Mouse (Mus musculus): ENCODE measurements at regions not wholly inside any gene's neighbourhood (a gene's known extent, or its start where the extent isn't known, plus 50 kb on each side); places are given as distances from the start of the nearest gene placed in this dataset.
"Not testable (repeated sequence)": the region's sequence is repeated elsewhere in the genome, so short reads cannot be mapped to it uniquely, and the experiment has no call there.

DNA sequence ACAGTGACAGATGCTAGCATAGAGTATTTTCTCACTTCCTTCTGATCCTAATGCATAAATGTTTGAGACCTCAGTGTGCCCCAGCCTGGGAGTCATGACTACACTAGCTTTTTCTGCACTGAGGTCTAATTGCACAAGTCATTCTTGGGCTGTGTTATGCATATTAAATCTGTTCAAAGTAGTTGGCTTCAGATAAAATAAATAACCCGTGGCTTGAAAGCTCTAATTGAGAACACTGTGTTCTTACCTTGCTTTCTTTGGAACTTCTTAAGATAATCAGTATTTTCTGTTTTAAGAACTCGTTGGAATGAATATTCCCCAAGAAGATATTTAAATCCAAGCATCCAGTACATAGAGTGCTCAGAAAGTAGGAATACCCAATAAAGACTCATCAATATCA, 243.9 kb upstream of the Pik3r1 start:
- Histone ChIP-seq H3K27me3 (ENCODE audit: control insufficient read depth, insufficient read depth, low read length, poor library complexity, severe bottlenecking) (no peaks in the 10 kb centered on the region), H3K36me3 (ENCODE audit: control insufficient read depth, insufficient read depth, low read length, poor library complexity, severe bottlenecking) (no peaks in the 10 kb centered on the region)
- DNase-seq (ENCODE audit: low read depth, low spot score), result no peak

DNA sequence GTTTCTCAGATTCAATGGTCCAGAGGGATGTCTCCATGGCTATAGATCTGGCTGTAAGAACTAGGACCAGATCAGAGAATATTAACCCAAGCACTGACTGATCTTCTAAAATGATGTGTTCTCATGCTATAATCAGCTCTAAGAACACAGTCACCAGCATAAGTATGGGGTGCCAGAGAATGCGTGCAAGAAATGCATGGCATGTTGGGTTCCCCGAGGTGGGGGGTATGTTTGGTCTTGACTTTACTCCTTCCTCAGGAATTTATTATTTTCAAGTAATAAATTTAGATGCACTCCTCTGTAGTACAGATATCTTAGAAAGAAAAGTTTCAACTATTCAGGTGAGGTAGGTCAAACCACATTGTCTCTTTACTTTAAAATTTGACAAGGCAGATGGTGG, 246.5 kb upstream of the Pik3r1 start:
- H3K27me3 ChIP-seq (ENCODE audit: control insufficient read depth, insufficient read depth, low read length, poor library complexity, severe bottlenecking), result no peaks in the 10 kb centered on the region
- no peak for DNase-seq (ENCODE audit: low read depth, low spot score)
- no peaks in the 10 kb centered on the region for H3K36me3 ChIP-seq (ENCODE audit: control insufficient read depth, insufficient read depth, low read length, poor library complexity, severe bottlenecking)

DNA sequence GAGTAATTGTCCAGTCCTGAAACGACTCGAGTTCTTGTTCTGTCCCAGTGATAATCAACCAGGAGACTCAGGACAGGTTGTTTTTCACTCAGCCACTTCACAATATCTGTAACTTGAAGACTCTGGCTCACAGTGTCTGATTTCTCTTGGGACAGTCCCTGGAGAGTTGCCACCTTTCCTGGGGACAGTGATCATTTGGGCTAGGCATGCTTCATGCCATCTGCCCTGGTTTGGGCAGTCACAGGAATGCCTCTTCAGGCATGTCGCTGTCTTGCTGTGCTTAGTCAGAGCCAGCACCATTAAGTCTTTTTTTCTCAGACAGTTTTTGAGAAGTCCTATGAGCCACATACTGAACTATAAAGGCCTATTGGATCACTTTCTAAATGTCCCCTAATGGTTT, 246.9 kb upstream of the Pik3r1 start:
- Histone ChIP-seq H3K36me3 (ENCODE audit: control insufficient read depth, insufficient read depth, low read length, poor library complexity, severe bottlenecking) (no peaks in the 10 kb centered on the region), H3K27me3 (ENCODE audit: control insufficient read depth, insufficient read depth, low read length, poor library complexity, severe bottlenecking) (no peaks in the 10 kb centered on the region)

DNA sequence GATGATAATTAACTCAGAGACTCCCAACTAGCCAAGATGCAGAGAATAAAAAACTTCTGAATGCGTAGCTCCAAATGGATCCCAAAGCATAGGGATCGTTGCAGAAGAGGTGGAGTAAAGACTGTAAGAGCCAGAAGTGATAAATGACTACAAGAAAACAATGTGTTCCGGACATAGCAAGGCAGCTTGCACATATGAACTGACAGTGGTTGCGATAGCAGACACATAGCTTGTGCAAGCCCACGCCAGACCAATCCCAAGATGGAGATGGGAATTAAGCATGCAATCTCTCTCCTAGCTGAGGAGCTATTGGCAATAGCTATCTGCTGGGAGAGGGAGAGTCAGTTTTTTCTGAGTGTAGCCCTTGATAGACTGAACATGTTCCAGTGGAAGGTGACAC, 248.5 kb upstream of the Pik3r1 start:
- Histone ChIP-seq H3K27me3 (ENCODE audit: control insufficient read depth, insufficient read depth, low read length, poor library complexity, severe bottlenecking) (no peaks in the 10 kb centered on the region), H3K36me3 (ENCODE audit: control insufficient read depth, insufficient read depth, low read length, poor library complexity, severe bottlenecking) (no peaks in the 10 kb centered on the region)
- DNase-seq (ENCODE audit: low read depth, low spot score), result no peak

More for the DNA sequence above, 246.9 kb upstream of the Pik3r1 start:
- no peak for DNase-seq (ENCODE audit: low read depth, low spot score)

DNA sequence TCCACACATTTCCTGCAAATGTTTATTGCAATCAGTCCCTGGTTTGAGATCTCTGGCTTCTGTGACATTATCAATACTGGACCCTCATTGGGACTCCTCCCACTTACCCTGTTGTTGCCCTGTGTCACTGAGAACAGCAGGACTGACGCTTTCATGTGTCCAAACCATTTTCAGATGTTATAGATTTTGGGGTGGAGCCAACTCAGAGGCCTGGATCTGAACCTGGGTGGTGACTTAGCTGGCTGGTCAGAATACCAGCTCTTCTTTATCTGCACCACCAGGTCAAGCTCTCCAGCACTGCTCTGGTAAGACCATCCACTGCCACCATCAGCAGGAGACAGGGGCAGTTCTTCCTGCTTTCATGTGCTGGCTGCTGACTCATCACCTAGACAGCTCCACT, 254.3 kb upstream of the Pik3r1 start:
- Histone ChIP-seq H3K36me3 (ENCODE audit: control insufficient read depth, insufficient read depth, low read length, poor library complexity, severe bottlenecking) (no peaks in the 10 kb centered on the region), H3K27me3 (ENCODE audit: control insufficient read depth, insufficient read depth, low read length, poor library complexity, severe bottlenecking) (no peaks in the 10 kb centered on the region)
- DNase-seq (ENCODE audit: low read depth, low spot score), result no peak

DNA sequence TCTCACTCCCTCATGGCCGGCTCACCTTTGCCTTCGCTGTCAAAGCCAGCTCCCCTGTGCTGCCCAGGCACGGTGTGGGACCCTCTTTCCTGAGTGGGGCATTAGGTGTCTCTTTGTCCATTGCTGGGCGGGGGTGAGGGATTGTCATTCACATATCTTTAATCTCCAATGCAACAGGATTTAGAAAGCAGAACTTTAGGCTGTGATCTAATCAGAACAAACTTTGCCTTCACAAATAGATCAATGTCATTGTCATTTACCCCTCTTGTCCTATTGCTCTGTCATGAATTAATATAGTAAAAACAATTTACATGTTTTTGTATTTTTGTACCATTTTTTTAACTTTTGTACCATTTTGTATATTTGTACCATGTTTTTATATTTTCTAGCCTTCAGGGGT, 254.7 kb upstream of the Pik3r1 start:
- no peaks in the 10 kb centered on the region for H3K36me3 ChIP-seq (ENCODE audit: control insufficient read depth, insufficient read depth, low read length, poor library complexity, severe bottlenecking)
- no peaks in the 10 kb centered on the region for H3K27me3 ChIP-seq (ENCODE audit: control insufficient read depth, insufficient read depth, low read length, poor library complexity, severe bottlenecking)
- DNase-seq (ENCODE audit: low read depth, low spot score), result no peak

DNA sequence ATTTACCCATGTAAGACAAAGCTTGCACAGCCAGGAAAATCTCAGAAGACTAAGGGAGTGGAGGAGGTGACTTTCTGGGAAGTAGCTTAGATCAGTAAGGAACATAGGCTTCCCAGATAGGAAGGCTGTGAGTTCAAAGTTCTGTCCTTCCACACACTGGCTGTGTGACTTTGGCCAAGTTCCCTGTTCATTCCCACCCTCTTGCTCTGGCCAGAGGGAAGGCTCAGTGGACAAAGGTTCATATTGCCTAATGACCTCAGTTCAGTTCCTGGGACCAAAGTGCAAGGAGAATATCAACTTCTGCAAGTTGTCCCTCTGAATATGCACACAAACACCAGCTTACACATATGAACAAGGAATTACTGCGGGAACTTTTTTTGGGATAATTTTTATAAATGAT, 255.6 kb upstream of the Pik3r1 start:
- Histone ChIP-seq H3K36me3 (ENCODE audit: control insufficient read depth, insufficient read depth, low read length, poor library complexity, severe bottlenecking) (no peaks in the 10 kb centered on the region), H3K27me3 (ENCODE audit: control insufficient read depth, insufficient read depth, low read length, poor library complexity, severe bottlenecking) (no peaks in the 10 kb centered on the region)
- no peak for DNase-seq (ENCODE audit: low read depth, low spot score)

DNA sequence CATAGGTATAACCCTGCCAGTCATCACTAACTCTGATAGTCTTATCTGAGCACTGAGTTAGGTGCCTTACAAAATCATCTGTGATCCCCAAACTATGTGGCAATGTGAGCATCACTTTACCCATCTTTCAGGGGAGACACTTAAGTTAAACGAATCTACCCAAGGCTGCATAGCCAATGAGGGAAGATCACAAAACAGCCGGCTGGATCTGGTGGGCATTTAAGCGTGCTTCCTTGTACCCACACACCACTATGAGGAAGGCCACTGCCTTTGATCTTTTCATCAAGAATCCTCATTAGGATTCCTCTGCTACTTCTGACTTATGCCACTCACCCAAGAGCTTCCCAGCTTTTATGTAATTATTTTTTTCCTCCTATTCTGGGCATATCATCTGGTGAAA, 257.1 kb upstream of the Pik3r1 start:
- Histone ChIP-seq H3K36me3 (ENCODE audit: control insufficient read depth, insufficient read depth, low read length, poor library complexity, severe bottlenecking) (no peaks in the 10 kb centered on the region), H3K27me3 (ENCODE audit: control insufficient read depth, insufficient read depth, low read length, poor library complexity, severe bottlenecking) (no peaks in the 10 kb centered on the region)
- peak; percentile 57 for DNase-seq (ENCODE audit: low read depth, low spot score)

DNA sequence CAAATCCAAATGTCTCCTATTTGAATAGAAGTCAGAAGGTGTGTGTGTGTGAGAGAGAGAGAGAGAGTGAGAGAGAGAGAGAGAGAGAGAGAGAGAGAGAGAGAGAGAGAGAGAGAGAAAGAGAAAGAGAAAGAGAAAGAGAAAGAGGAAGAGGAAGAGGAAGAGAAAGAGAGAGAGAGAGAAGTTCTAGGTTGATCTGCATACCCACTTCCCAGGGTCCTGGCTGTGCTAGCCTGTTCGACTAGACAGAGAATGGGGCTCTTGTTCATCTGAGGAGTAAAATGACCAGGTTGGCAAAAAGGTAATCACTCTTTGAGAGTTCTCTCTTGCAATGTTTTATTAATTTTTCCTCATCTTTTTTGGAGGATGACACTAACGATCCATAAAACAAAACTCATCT, 257.5 kb upstream of the Pik3r1 start:
- DNase-seq (ENCODE audit: low read depth, low spot score), result peak; percentile 54
- H3K36me3 ChIP-seq (ENCODE audit: control insufficient read depth, insufficient read depth, low read length, poor library complexity, severe bottlenecking); H3K27me3 ChIP-seq (ENCODE audit: control insufficient read depth, insufficient read depth, low read length, poor library complexity, severe bottlenecking): not testable (repeated sequence)

DNA sequence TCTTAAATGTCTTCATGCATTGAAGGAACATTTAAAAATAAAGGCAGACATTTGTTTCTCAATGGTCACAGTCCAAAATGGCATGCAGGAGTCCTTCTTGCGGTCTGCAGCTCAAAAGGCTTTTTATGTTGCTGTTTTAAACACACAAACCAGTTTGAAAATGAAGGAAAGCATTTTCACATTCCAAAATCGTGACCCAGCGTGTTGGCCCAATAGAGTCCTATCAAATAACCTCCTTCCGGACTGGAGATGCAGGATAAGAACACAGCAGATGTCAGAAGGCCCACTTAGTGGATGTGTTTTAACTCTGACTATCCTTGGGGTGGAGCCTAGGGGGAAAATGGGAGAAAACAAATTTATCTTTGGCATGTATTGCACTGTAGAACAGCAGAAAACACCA, 263.4 kb upstream of the Pik3r1 start:
- Histone ChIP-seq H3K36me3 (ENCODE audit: control insufficient read depth, insufficient read depth, low read length, poor library complexity, severe bottlenecking) (no peaks in the 10 kb centered on the region), H3K27me3 (ENCODE audit: control insufficient read depth, insufficient read depth, low read length, poor library complexity, severe bottlenecking) (no peaks in the 10 kb centered on the region)
- DNase-seq (ENCODE audit: low read depth, low spot score), result no peak

DNA sequence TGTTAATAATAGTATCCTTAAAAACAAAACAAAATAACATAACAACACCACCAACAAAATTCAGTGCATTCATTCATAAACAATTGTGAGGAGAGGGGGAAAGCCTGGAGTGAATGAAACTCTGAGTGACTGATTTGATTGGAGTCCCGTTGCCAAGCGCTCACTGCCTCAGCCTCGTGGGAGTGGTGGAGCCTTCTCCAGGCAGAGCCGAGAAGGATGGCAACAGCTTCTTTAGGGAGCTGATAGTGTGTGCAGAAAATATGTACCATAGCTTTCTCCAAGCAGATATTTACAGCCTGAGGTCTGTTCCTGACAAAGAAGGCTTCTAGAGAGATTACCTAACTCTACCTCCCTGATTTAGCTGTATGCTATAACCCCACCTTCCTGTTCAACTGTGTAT, 266.5 kb upstream of the Pik3r1 start:
- Histone ChIP-seq H3K27me3 (ENCODE audit: control insufficient read depth, insufficient read depth, low read length, poor library complexity, severe bottlenecking) (no peaks in the 10 kb centered on the region), H3K36me3 (ENCODE audit: control insufficient read depth, insufficient read depth, low read length, poor library complexity, severe bottlenecking) (no peaks in the 10 kb centered on the region)
- DNase-seq (ENCODE audit: low read depth, low spot score), result no peak

DNA sequence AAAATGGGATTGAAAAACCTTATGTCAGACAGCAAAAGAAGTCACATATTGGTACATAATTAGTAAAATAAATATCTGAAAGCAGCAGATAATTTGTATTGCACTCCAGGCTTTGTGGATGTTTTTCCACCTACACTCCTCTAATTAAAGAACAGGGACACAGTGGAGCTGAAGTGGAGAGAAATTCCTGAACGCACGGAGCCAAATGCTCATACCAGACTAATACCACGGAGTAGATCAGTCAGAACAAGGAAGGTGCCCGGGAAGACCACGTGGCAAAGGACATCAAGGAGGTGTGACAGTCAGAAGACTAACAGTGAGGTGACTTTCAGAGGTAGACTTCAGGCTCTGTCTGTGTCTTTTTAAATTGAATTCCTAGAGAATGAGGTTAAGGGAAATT, 268.0 kb upstream of the Pik3r1 start:
- DNase-seq (ENCODE audit: low read depth, low spot score), result no peak
- no peaks in the 10 kb centered on the region for H3K27me3 ChIP-seq (ENCODE audit: control insufficient read depth, insufficient read depth, low read length, poor library complexity, severe bottlenecking)

DNA sequence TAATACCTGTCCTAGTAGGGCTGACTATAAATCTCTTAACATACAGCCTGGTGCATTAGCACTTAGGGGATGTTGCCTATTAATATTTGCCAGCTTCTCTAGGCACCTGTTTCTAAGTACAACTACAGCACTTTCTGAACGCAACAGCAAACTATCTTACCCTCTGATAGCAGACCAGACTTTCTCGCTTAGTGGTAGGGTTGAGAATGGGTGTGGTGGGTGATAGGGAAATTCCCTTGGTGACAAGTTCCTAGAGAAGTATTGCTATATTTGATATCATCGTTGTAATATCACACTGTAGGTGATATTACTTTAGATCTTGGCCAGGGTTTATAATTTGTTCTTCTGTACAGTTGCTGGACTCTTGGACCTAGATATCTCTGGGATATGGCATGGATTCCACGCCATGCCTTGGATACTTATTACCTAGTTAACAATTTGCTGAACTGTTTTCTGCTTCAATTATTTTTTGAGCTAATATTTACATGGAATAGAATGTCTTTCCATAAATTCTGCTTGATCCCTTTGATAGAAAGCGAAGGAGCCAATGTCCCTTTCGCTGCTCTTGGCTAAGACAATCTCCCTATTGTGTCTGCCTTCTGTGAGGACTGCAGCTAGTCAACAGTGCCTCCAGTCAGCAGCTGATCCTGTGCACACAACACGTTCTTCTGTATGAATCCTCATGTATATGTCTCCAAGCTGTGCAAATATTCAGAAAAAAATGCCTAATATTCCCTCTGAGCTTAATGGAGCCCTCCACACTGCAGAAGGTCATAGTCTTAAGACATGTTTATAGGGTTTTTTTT, 269.0 kb upstream of the Pik3r1 start:
- no peak for DNase-seq (ENCODE audit: low read depth, low spot score)

More for the DNA sequence above, 268.0 kb upstream of the Pik3r1 start:
- H3K36me3 ChIP-seq (ENCODE audit: control insufficient read depth, insufficient read depth, low read length, poor library complexity, severe bottlenecking), result no peaks in the 10 kb centered on the region

DNA sequence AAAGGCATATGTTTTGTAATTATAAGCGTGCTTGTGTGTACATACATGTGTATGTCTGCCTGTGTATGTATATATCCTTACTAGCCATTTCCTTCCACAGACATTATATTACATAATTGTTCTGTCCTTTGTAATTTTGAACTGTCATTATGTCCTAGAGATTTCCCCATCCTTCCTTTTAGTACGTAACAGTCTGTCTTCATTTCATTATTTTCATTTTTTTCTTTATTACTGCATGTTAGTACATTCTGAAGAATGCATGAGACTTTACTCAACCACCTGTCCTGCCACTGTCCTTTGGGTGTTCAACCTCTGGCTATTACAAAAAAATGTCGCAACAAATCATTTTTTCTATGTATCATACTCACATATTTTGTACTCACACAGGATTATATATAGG, 292.2 kb upstream of the Pik3r1 start:
- H3K27me3 ChIP-seq (ENCODE audit: control insufficient read depth, insufficient read depth, low read length, poor library complexity, severe bottlenecking), result no peaks in the 10 kb centered on the region
- DNase-seq (ENCODE audit: low read depth, low spot score), result no peak

More for the DNA sequence above, 269.0 kb upstream of the Pik3r1 start:
- no peaks in the 10 kb centered on the region for H3K36me3 ChIP-seq (ENCODE audit: control insufficient read depth, insufficient read depth, low read length, poor library complexity, severe bottlenecking)
- no peaks in the 10 kb centered on the region for H3K27me3 ChIP-seq (ENCODE audit: control insufficient read depth, insufficient read depth, low read length, poor library complexity, severe bottlenecking)

DNA sequence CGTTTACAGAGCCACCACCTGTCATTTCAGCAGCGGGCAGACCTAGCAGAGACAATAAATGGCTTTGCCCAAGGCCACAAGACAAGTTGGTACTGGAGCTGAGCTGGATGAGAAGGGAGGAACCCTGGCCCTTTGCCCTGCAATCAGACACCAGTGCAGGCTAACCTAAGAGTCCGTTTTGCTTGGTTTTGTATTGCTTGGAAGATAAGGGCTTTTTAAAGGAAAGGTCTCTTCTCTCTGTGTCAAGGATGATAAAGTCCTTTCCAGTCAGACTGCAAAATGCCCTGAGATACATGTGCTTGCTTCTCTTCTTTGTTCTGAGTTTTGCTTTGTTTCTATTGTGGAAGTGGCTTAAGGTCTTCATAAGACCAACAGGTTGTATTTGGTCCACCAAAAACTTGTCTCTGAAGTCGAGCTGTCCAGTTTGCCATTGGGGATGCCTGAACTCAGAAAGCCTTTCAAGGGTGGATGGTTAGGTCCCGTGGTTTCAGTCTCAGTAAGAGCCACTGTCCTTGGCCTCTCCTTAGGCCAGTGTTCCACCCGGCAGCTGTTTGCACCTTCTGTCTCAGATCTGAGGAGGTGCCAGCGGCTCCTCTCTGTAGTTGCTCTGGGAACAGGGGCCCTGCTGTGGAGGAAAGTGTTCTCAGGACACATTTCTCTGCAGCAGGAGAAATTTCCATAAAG, 296.7 kb upstream of the Pik3r1 start:
- no peaks in the 10 kb centered on the region for H3K36me3 ChIP-seq (ENCODE audit: control insufficient read depth, insufficient read depth, low read length, poor library complexity, severe bottlenecking)
- no peak for DNase-seq (ENCODE audit: low read depth, low spot score)
- no peaks in the 10 kb centered on the region for H3K27me3 ChIP-seq (ENCODE audit: control insufficient read depth, insufficient read depth, low read length, poor library complexity, severe bottlenecking)

More for the DNA sequence above, 292.2 kb upstream of the Pik3r1 start:
- H3K36me3 ChIP-seq (ENCODE audit: control insufficient read depth, insufficient read depth, low read length, poor library complexity, severe bottlenecking), result no peaks in the 10 kb centered on the region
